Mouse (Mus musculus) bone marrow, adult 2 months (tissue): ENCODE measurements around the gene Spock2. TPM values are rescaled to one million over a fixed set of nuclear protein-coding genes. Genes with fewer than 3 reads are reported as not detected.

ENCODE experiments used
- H3K27ac ChIP-seq: fragments of 200-500 bp; 2 replicates; pipeline ENCODE4 v1.5.1; 2012; ENCODE audit warnings: low read depth, mild to moderate bottlenecking, control low read depth, inconsistent platforms, low read length; ENCODE audit not compliant: control insufficient read depth, poor library complexity, insufficient read depth
- H3K4me1 ChIP-seq: fragments of 200-500 bp; 2 replicates; pipeline ENCODE4 v1.6.1; 2011; ENCODE audit warnings: low read length; ENCODE audit not compliant: control insufficient read depth, insufficient read depth
- H3K4me3 ChIP-seq: fragments of 200-500 bp; replicated peaks from 2 replicates; pipeline ENCODE3; 2011; ENCODE audit warnings: mild to moderate bottlenecking, low read depth, low read length, control low read depth; ENCODE audit not compliant: control insufficient read depth
- CTCF ChIP-seq: fragments of 200-500 bp; IDR thresholded peaks from 2 replicates; pipeline ENCODE4 v1.5.1; 2011; ENCODE audit warnings: low read length, control low read depth; ENCODE audit not compliant: control insufficient read depth, insufficient read depth
- POLR2A ChIP-seq: fragments of 200-500 bp; IDR thresholded peaks from 2 replicates; pipeline ENCODE4 v1.6.1; 2011; ENCODE audit warnings: low read depth, mild to moderate bottlenecking, control low read depth, low read length, borderline replicate concordance; ENCODE audit not compliant: control insufficient read depth
- WGBS: fragments of 180-500 bp; shearing (Covaris S2); methylation state at CpG from one replicate; pipeline ENCODE4 v1.1.7; 2018; 5-methylcytosine and 5-hydroxymethylcytosine counted together
- polyA plus RNA-seq: library from polyadenylated mRNA; stranded (reverse); fragments of >200 nt; gene quantifications from 2 replicates; pipeline ENCODE4 v1.2.4, GENCODE M21; 2011; ENCODE audit warnings: low replicate concordance; ENCODE audit not compliant: missing spikeins, insufficient read depth, insufficient read length

Spock2 gene
- polyA plus RNA-seq, result 0.95 and 1.2 TPM in 2 replicates

GRCm38 (mm10) chr10:60106146-60106530, at the start of gene Spock2:
TSS of gene Spock2 (plus strand) at chr10:60106219.
- WGBS, result 5% methylated on average over 22 of the region's 22 CpGs
- TF ChIP-seq POLR2A (no peak), CTCF (no peak)
- Histone ChIP-seq H3K4me3 (no peak within 1 kb of the TSS), H3K4me1 (no peaks in the 10 kb centered on the region; the same call in 1 of the 2 replicates), H3K27ac (no peak within 1 kb of the TSS)

- Histone ChIP-seq H3K4me3 (no peak overlapping the region), H3K27ac (no peak overlapping the region), H3K4me1 (no peaks in the 10 kb centered on the region)
- no peak for TF ChIP-seq POLR2A
- TF ChIP-seq CTCF, result no peak
- 77% methylated on average over 5 of the region's 5 CpGs for WGBS
Measured at GRCm38 (mm10) chr10:60062173-60062572, 43.8 kb upstream of the Spock2 start.

- Histone ChIP-seq H3K27ac (no peak overlapping the region), H3K4me1 (no peaks in the 10 kb centered on the region), H3K4me3 (no peak overlapping the region)
- TF ChIP-seq CTCF (no peak), POLR2A (no peak)
- 82% methylated on average over 5 of the region's 5 CpGs for WGBS
Measured at GRCm38 (mm10) chr10:60062931-60063330, 43.1 kb upstream of the Spock2 start.

- Histone ChIP-seq H3K27ac (no peak overlapping the region), H3K4me1 (no peaks in the 10 kb centered on the region), H3K4me3 (no peak overlapping the region)
- 85% methylated on average over 3 of the region's 3 CpGs for WGBS
- TF ChIP-seq POLR2A (no peak), CTCF (peak; percentile 67; the same call in 1 of the 2 replicates)
Measured at GRCm38 (mm10) chr10:60066524-60066923, 39.5 kb upstream of the Spock2 start.

- Histone ChIP-seq H3K27ac (no peak overlapping the region), H3K4me1 (peaks cover 9% of the 10 kb centered on the region), H3K4me3 (no peak overlapping the region)
- 90% methylated on average over 1 of the region's 1 CpGs for WGBS
- no peak for TF ChIP-seq POLR2A
- no peak for TF ChIP-seq CTCF
Measured at GRCm38 (mm10) chr10:60075159-60075558, 30.9 kb upstream of the Spock2 start.

GRCm38 (mm10) chr10:60077226-60077625, 28.8 kb upstream of the Spock2 start:
- H3K27ac ChIP-seq, result no peak overlapping the region; the same call in none of the 2 replicates
- 86% methylated on average over 7 of the region's 7 CpGs for WGBS
- H3K4me3 ChIP-seq, result no peak overlapping the region
- peaks cover 13% of the 10 kb centered on the region for H3K4me1 ChIP-seq
- TF ChIP-seq CTCF (no peak), POLR2A (no peak)

GRCm38 (mm10) chr10:60077736-60078560, 28.1 kb upstream of the Spock2 start:
- WGBS, result 57% methylated on average over 18 of the region's 18 CpGs
- H3K4me3 ChIP-seq, result no peak overlapping the region
- peak overlapping the region; percentile 60 for H3K27ac ChIP-seq
- peaks cover 14% of the 10 kb centered on the region for H3K4me1 ChIP-seq
- TF ChIP-seq CTCF (no peak), POLR2A (no peak)

GRCm38 (mm10) chr10:60078561-60078917, 27.5 kb upstream of the Spock2 start:
- H3K4me3 ChIP-seq, result no peak overlapping the region
- peaks cover 14% of the 10 kb centered on the region for H3K4me1 ChIP-seq
- peak overlapping the region; percentile 60 for H3K27ac ChIP-seq
- 28% methylated on average over 5 of the region's 5 CpGs for WGBS
- TF ChIP-seq CTCF (no peak), POLR2A (no peak)
